Mouse (Mus musculus): ENCODE measurements around the gene Hibadh. TPM values are rescaled to one million over a fixed set of nuclear protein-coding genes. Genes with fewer than 3 reads are reported as not detected.

Gene Hibadh
- total RNA-seq, 4 experiments from 2014 or later, result 45.1 to 54.3 (median 49.6) TPM

DNA sequence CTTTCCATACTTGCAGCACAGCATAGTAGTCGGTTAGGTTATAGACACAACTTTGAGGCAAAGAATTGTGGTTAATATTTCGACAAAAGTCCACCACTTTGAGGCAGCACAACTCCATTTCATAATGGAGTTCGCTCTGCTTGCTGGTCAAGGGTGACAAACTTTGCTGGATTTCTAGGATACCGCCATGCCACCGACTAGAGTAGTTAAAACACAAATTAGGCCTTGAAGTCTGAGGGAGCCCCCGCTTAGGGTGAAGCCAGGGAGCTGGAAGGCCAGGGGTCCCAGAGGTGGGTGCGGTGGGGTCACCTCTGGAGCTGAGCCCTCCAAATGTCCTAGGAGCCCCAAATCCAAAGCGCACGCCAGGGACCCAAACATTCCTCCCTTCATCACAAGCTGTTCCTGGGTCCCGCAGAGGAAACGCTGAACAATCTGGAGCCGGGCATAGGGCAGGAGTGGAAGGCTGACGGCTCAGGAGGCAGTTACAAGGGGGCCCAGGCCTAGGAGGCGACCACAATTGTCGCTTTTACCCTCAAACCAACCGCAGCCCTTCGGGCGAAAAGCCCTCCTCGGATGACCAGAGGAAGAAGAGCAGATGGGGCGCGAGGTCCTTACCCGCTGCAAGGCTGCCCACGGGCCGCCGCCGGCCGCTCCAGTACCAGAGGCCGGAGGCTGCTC, 504 bp downstream of the Hibadh start:
- DNase-seq (ENCODE audit: low spot score in 2 of 2), result no peak

GRCm38 (mm10) chr6:52638471-52639185, 1.6 kb downstream of the Hibadh start:
- DNase-seq (ENCODE audit: low spot score in 2 of 2), result no peak

GRCm38 (mm10) chr6:52637337-52637736, 2.9 kb downstream of the Hibadh start:
- DNase-seq (ENCODE audit: low spot score in 2 of 2), result no peak

GRCm38 (mm10) chr6:52635395-52635794, 4.8 kb downstream of the Hibadh start:
- no peak for DNase-seq (ENCODE audit: low spot score in 2 of 2)

DNA sequence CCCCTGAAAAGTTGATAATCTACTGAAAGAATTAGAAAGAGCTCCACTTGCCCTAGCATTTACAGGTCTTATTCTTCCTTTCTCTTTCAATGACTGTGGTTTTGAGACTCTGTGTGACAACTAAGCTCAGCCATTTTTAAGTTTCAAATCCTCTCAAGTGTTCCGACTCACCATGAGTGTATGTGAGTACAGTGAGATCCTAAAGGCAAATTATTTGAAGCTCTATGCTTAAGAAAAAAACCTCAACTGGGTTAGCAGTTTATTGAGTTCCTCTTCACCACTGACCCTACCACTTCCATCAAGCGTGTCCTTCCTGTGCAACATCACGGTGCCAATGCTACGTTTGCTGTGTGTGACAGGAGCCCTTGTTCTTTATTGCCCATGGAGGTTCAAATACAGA, 9.6 kb downstream of the Hibadh start:
- DNase-seq (ENCODE audit: low spot score in 2 of 2), result no peak

DNA sequence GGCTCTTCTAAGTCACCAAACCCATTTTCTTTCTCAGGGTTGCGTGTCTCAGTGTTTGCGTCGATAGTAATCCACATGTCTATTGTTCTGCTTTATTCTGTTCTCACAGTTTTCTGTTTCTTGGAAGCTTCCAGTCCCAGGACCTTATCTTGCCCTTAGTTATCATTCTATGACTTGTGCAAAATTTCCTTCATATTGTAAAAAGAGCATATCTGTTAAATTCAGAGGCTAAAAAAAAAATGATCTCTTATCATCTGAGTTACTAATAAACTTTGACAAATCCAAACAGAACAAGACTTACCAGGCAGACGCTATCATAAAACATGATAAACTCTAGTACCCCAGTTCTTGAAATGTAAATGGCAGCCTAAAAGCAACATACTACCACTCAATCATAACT, 11.0 kb downstream of the Hibadh start:
- DNase-seq (ENCODE audit: low spot score in 2 of 2), result no peak

DNA sequence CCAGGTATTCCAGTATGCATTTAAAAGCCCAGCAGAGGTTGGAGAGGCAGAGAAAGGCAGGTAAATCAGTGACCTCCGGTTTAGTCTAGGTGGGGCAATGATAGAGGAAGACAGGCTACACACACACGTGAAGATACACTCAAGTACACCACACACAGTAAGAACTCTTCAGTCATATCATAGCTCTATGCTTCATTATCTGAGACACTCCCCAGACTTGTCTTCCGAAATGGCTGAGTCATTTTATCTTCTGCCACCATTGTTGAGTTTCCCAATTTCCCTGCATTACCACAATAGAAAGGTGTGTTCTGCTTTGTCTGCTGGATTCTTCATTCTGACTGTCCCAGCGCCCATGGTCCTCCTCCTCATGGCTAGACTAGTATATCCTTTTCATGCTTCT, 13.5 kb downstream of the Hibadh start:
- no peak for DNase-seq (ENCODE audit: low spot score in 2 of 2)

DNA sequence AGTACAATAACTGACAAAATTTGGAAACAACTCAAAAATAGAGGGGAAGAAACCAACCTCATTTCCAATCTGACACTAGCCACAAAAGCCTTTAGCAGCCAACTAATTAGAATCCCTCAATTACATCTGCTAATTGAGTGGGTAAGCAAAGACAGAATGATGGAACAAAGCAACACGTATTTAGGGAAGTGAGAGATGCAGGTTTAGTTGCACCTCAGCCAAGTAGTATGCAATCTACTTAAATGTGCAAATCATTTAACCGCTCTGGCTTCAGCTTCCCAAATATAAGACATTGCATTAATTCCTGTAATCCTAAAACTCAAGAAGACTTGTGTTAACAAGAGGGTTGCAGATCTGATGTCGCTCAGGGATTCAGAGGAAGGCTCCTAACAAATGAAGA, 16.4 kb downstream of the Hibadh start:
- no peak for DNase-seq (ENCODE audit: low spot score in 2 of 2)

DNA sequence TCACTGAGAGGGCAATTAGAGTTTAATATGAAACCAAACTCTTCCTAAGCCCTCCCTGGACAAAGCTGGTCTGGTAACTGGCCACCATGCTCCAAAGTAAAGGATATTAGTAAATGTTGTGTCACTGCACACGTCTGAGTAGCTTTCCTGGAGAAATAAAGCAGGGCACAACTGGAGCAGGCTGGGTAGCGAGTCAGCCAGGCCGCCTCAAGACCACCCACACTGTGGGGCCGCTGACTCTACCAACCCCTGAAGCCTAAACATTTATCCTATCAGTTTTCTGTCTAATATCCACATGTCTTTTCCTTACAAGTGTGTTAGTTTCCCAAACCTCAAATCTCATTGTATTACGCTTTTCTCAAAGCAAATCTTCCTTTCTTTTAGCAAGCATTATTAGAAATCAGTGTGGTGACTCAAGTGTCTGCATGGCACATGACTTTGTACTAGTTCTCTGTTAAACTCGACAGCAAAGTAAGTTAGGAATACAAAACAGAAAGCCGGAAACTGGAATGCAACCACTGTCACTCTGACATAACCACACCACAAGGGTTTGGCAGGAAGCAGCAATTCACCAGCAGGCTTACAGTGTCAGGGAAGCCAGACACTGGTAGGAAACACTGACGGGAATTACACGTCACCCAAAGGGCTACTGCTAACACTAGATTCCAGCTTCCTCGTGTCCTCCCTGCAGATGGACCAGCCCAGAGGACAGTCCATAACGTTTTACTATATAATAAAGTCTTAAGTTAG, 18.3 kb downstream of the Hibadh start:
- DNase-seq (ENCODE audit: low spot score in 2 of 2), result no peak

DNA sequence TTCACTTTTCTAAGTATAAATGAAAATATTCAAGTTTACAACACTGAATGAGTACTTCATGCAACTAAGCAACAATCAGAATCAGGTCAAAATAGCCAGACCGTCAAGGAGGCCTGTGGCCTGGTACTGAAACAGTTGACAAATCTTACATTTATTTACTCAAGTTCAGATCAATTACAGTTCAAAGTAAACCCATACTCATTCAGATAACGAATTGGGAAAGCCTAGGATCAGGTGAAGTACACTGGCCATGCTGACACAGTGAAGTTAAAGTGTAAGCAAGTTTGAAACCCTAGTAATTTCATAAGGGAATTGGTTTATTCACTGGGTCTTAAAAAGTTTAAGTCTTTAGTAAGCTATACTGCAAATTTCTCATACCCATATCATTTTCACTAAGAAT, 20.1 kb downstream of the Hibadh start:
- no peak for DNase-seq (ENCODE audit: low spot score in 2 of 2)

GRCm38 (mm10) chr6:52609626-52610352, 30.4 kb downstream of the Hibadh start:
- no peak for DNase-seq (ENCODE audit: low spot score in 2 of 2)

- DNase-seq (ENCODE audit: low spot score in 2 of 2), result no peak
Measured at GRCm38 (mm10) chr6:52608121-52608520, 32.1 kb downstream of the Hibadh start.

- no peak for DNase-seq (ENCODE audit: low spot score in 2 of 2)
Measured at GRCm38 (mm10) chr6:52606746-52607347, 33.3 kb downstream of the Hibadh start.

- no peak for DNase-seq (ENCODE audit: low spot score in 2 of 2)
Measured at GRCm38 (mm10) chr6:52601706-52602642, 38.2 kb downstream of the Hibadh start.

DNA sequence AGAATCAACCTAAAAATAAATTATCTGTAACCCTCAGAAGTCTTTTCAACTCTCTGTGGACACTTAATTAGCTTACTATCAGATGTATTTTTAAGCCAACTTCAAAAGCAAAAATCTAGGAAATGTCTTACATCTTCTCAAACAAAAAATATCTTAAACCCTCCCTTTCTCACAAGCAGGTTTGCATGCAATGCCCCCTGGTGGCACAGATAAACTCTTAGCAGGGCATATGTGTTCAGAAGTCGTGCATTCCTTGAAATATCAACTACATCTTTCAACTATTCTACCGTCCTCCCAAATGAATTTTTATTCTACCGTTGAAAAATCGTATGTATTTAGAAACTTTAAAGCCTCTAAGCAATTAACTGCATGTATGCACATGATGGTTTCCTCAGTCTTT, 39.1 kb downstream of the Hibadh start:
- peak in 1 of 2 experiments; percentile 15 for DNase-seq (ENCODE audit: low spot score in 2 of 2)

GRCm38 (mm10) chr6:52594752-52595151, 45.4 kb downstream of the Hibadh start:
- DNase-seq (ENCODE audit: low spot score in 2 of 2), result no peak

- DNase-seq (ENCODE audit: low spot score in 2 of 2), result no peak
Measured at GRCm38 (mm10) chr6:52586564-52586963, 53.6 kb downstream of the Hibadh start.

GRCm38 (mm10) chr6:52584383-52584782, 55.8 kb downstream of the Hibadh start:
- DNase-seq (ENCODE audit: low spot score in 2 of 2), result peak; percentile 26 to 46

DNA sequence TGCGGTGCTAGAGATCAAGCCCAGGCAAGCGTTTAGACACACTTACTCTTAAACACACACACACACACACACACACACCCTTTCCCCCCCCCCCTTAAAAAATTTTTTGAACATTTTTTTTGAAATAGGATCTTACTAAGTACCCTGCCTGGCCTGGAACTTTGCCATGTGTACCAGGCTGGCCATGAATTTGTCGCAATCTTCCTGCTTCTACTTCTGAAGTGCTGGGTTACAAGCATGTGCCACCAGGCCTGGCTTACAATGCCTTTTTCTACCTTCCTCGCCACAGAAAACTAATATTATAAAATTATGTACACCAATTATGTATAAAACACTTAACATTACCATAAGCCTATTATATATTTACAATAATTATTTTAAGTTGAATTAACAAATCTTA, 59.1 kb downstream of the Hibadh start:
- no peak for DNase-seq (ENCODE audit: low spot score in 2 of 2)

DNA sequence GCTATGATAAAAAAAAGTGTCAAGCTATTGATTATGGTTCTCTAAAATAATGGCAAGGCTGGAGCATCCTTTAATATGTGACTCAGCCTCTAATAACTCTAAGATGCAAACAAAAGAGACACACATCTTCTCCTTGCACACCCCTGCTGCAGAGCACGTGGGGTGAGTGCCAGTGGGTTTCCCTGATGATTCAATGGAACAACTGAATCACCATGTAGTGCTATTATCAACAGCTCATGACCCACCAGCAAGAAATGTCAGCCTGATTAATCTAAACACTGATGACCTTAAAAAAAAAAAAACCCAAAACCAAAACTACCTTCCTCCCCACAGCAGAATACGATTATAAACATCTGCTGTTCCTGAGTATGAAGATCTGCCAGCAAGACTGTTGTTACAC, 61.9 kb downstream of the Hibadh start:
- DNase-seq (ENCODE audit: low spot score in 2 of 2), result no peak
